Mouse (Mus musculus) gastrocnemius, adult 18-20 months (tissue): ENCODE data around the gene Lhfpl2. TPM values are rescaled to one million over a fixed set of nuclear protein-coding genes. Genes with fewer than 3 reads are reported as not detected.

Experiments used
- DNase-seq: peaks from one replicate; pipeline ENCODE4 v3.0.0; 2021; ENCODE audit warnings: low spot score
- total RNA-seq, 2 experiments: library from RNA; stranded (reverse); gene quantifications; 2 replicates each; pipeline ENCODE4 v1.2.3; 2021

The Lhfpl2 gene
- total RNA-seq, 2 experiments from 2014 or later = 1.5 to 4.6 TPM

DNA sequence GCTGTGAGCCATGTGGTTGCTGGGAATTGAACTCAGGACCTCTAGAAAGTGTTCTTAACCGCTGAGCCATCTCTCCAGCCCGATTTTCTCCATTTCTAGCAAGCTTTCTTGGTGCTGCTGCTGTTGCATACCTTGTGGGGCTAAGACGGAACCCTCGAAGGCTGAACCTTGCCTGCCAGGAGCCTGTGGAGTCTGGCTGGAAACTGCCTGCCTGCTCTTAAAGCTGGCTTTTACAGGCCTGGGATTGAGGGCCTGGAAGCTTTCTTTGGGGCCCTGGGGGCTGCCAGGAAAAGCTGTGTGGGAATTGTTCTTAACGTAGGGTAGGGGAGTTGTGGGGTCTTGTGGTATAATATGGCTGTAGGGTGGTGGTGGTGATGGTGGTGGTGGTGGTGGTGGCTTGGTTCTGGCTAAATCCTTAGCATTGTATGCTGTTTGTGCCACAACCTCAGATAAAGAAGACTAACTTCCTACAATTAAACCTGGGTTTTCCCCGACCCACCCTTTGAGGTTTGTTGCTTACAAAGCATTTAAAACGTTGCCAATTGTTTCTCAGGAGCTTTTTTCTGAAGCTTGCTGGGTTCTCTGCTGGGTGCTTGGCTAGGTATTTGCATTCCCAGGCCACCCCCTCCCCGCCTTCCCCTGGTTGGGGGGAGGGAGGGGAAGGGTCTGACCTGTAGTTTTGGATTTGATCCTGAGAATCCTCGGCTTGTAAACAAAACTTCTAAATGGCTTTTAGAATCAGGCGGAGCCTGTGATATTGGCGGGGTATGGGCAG, 7.9 kb downstream of the Lhfpl2 start:
- no peak for DNase-seq

DNA sequence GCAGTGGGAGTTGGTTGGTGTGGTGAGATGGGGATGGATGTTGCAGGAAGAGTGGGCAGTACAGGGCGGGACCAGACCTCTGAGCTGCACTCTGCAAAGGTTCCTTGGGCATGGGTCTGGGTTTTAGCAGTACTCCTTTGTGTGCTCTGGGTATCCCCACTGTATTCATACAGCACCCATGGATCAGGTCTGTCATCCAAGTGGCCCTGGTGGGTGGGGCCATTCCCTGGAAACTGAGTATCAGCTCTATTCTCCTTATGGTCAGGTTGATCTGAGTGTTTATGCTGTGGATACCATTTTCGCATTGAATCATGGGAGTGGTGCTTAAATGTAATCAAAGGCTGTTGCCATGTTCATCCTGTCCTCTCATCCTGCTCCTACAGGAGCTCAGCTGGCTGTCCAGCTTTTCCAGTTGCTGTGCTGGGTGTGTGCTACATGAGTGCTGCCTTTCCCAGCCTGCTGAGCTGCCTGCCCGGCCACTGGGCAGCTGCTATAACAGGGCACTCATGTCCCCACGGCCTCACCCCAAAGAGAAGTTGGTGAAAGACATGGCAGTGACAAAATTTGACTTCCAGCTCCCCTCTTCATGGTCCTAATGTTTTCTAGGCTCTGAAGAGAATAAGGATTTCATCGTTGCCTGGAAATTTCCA, 9.2 kb downstream of the Lhfpl2 start:
- DNase-seq = no peak

DNA sequence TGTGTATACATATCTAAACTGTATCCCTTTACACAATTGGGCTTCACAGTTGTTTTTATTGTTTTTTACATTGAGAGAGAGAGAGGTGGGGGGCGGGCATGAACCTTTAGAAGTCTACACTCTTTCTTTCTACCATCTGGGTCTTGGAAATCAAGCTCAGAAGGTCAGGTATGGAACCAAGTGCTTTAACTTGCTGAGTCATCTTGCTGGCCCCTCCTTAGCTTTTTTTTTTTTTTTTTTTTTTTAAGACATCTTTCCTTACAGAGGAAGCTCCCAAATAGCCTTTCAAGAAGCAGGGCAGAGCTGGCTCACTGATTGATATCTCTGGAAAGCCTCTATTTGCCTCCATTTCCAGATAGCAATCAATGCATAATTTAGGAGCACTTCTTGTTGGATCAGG, 10.7 kb downstream of the Lhfpl2 start:
- DNase-seq = no peak

DNA sequence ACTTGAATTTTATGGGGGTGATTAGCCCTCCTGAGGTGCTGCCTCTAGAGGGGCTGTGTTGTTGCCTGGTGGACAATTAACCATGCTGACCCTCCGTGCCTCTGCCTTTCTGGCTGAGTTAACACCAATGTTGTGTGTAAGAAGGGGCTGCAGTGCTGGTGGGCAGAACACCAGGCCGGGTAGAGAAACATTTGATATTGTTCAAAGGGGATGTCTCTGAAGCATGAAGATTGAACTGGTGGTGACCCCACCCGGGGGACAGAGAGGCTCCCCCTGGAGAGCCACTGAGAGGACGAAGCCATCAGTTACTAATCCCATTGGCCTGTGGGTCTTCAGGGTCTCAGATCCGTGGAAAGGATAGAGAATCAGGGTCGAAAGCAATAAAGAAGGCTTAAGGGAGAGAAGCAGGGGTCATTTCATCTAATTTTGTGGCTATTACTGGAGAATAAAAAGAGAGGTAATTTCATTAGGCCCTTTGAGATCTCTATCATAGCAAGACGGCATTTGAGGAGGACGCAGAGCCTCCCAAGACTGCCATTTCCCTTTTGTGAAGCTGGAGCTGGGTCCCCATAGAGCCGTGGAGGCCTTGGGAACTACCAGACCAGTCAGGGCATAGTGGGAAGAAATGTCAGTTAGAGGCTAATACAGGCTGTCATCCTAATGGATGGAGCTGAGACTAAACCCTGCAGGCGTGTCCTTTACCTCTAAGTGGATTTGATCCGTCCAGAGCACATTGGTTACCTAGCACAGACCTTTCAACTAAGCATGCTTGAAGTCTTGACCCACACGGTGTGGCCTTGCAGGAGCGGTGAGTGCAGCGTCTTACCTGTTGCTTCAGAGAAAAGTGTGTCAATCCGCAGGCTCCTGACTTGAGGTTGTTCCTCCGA, 12.1 kb downstream of the Lhfpl2 start:
- DNase-seq = no peak

DNA sequence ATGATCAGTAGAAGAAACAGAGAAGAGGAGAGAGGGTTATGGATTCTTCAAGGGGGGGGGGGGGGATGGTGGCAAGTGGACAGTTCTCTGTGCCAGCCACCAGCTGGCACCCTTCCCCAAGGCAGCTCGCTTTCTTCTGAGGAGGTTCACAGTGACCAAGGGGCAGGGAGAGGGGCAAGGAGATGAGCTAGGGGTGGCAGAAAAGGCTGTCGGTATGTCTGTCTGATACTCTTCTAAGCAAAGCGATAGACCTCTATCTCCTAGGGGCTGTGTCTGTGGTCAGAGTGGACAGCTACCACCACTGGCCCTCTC, 12.7 kb downstream of the Lhfpl2 start:
- DNase-seq = no peak

DNA sequence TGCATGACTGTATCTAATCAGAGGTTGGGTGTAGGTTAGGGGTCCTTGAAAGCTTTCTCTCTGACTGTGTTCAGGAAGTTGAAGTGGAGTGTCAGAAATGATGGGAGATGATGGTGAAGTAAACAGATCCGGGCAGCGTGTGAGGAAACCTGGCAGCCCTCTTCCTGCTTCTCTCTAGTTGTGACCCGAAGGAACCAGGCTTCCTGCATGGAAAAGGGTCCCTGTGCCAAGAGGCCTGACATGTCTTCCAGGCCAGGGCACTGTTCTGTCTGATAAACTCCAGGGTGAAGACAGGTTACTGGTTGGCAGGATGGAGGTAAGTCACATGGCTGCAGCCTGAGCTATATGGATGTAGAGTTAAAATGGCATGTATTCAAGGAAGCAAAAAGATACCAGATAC, 13.3 kb downstream of the Lhfpl2 start:
- no peak for DNase-seq

DNA sequence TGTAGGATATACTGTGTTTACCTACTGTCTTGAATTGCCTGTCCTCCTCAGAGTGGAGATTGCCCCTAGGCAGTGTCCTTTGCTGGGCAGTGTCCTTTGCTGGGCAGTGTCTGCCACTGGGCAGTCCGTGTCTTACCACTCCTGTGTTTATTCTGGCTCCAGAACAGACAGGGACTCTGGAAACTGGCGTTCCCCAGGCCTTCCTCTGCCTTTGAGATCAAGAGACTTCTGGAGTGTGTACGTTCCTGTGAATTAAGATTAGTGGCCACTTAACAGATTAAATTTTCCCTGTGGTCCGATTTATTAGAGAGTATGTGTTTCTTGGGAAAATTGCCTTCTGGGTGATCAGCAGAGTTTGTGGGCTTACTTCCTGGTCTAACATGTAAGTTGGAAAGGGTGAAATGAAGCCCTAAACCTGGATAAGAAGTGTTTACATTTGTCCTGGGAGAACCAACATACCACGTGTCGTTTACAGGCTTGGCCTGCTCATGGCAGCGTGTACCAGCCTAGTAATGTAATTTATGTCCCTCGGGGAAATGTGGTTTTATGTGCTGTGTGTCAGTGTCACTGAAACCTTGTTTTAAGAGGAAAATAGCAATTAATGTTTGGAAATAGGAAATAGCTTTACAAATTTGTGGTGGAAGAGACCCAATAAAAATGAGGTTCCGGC, 15.6 kb downstream of the Lhfpl2 start:
- DNase-seq = no peak

DNA sequence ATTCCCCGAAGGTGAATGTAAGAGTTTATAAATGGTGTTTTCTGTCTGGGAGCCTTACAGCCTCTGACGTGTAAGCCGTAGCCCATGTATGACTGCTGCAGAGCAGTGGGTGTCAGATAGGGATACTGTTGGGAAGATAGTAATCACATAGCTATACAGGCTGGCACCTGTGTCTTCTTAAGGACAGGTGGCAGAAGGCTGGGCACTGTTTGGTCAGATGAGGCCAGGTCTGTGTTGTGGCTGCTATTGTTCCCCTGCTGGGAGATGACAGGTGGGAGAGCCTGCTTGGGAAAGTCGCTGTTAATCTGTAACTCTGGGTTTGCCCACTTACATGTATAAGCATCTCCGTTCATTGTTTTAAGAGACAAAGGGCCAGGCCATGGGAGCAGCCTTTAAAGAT, 16.1 kb downstream of the Lhfpl2 start:
- no peak for DNase-seq

DNA sequence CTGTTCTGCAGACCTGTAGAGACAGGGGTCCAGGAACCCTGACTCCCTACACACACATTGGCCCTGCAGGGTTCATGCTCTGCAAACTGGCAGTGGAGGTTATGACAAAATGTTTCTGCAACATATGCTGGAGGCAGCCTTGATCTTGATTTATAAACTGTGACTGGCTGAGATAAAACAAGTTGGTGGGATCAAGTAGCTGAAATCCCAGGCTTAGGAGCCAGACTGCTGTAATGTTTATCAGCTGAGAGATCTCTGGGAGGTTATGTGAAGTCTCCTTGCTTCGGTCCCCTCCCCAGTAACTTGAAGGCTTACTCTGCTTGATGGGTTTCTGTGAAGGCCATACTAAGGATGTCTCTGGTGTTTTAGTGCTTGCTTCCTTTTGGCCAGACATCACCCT, 17.6 kb downstream of the Lhfpl2 start:
- no peak for DNase-seq

DNA sequence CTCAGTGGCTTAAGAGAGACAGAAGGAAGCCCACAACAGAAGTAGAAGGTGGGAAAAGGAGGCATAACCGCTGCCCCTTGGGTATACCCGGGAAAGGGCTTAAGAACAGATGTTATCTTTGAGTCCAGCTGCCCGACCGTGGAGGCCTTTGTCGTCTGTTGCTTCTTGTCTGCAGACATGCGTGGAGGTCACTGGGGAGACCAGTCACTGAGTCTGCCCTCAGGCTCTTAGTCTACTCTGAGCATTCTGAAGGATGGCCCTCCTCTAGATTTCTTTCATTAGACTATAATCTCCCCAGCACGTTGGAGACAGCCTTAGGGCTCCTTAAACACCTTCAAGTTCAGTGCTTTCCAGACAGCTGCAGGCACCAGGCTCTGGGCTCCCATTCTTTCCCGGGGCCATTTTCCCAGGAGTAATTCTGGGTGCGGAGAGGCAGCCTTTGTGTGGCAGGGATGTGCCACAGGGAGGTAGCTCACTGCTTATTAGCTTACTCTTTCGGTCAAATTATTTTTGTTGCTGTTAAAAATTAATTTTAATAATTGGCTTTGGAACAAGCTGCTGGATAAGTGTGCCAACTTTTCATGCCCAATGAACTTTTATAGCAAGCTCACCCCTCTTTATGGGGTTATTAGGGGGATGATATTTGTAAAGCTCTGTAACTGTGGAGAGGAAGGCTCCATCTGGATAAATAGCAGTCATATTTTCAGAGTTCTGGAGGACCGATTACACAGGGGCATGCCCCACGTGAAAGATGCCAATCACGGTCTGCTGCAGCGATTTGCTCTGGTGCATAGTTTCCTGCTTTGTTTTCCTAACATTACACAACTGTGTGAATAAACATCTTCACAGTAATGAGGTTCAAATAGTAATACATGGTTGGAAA, 19.8 kb downstream of the Lhfpl2 start:
- no peak for DNase-seq

DNA sequence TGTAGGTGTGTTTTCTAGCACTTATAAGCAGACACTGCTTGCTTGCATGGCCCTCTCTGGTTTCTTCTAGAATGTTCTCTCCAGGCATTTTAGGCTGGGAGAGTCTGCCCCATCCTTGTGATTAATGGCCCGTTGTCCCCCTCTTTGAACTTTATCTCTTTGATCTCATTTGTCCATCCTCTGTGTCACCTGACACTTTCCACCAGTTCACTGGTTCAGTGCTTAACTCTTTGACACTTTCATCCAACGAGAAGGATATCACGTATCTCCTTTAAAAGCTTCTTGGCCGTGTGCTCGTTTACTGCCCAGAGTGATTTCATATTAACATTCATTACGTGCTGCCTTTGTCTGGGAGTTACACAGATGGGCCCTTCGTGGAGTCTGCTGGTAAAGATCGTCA, 25.6 kb downstream of the Lhfpl2 start:
- no peak for DNase-seq

DNA sequence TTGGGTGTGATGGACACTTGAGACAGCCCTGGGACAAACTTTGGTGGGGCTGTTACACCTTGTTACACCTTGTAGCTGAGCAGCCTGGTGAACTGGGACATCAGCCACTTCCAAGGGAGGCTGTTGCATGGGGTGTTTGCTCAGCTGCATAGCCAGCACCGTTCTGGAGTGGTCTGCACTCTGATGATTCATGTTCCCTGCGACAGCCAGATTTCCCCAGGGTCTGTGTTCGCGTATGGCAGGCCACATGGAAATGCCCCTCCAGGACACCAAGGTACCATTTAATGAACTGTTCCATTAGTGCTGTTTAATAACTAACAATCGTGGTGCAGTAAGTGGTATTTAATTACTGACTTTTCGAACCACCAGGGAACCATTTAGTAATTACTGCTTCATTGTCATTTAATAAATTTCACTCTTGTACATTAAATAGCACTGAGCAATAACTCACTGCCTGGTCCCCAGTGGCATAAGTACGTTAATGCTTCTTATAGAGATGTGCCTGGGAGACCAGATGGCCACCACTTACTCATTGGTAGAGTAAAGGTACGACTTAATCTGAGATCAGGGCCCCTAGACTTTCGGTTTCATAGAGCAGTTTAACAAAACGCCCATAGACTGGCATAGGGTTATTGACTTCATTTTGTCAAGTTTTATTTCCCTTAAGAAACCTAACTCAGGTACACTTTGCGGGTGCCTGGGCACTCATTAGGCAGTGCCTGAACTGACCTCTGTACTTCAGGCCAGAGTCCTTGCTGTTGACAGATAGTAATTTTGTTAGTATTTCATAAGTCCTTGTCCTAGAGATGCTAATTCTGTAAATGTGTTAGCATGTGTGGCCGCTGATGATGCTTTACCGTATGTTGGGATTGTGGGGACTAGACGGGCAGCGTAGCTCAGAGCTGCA, 26.9 kb downstream of the Lhfpl2 start:
- no peak for DNase-seq

DNA sequence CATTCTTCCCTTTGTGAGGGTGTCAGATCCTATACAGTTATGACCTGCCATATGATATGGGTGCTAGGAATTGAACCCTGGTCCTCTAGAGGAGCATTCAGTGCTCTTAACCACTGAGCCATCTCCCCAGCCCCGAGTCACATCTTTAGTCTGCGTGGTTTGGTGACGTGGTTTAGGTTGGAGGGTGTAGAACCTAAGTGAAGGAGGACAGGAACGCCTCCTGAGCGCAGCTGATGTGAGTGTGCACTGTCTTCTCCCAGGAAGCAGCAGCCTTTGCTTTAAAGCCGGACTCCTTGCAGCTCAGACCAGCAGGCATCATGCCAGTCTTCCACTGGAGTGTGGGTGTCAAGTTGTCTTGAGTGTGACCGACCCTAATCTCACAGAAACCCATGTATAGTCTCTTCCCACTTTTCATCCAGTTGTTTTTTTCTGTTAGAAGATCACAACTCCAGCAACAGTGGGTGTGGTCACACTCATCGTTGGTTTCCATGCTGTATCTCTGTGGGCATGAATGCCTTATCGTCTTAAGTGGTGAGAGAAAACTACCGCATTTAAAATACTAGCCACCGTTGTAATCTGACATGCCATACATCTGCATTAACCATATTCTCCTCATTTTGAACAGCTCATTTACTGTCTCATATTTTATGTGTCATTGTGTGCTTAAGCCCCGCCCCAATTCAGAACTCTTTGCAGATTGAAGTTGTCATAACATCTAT, 28.7 kb downstream of the Lhfpl2 start:
- no peak for DNase-seq

DNA sequence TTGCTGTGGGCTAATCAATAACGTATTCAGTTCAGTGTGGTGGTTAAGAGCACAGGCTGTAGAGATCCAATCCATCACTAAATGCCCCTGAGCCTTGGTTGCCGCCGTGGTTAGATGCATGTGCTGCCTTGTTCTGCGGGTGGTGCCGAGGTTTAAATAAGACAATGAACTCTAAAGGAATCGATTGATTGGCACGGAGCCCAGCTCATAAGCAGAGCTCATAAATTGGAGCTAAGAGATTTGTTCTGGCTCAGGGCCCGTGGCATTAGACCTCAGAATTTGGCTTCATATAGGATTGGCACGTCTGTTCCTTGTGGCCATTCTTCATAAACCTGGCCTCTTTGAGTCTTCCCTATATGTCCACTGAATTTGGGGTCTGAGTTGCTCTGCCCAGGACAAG, 29.5 kb downstream of the Lhfpl2 start:
- no peak for DNase-seq

DNA sequence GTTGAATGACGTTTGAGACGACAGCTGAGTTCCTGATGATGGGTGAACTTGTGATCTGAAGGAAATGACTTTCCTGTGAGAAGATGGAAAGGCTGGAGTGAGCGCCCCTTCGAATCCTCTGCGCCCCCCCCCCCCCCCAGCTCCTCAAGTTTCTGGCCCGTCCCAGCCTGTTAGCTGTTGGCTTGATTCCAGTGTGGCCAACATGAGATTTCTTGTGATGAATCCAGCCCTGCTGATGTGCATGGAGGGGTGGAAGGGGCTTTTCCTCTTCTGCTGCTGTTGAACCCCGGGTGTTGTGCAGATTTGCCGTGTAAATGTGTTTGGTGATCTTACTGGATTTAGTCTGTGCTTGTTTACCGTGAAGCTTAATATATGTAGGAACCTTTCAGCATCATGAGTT, 31.2 kb downstream of the Lhfpl2 start:
- no peak for DNase-seq

DNA sequence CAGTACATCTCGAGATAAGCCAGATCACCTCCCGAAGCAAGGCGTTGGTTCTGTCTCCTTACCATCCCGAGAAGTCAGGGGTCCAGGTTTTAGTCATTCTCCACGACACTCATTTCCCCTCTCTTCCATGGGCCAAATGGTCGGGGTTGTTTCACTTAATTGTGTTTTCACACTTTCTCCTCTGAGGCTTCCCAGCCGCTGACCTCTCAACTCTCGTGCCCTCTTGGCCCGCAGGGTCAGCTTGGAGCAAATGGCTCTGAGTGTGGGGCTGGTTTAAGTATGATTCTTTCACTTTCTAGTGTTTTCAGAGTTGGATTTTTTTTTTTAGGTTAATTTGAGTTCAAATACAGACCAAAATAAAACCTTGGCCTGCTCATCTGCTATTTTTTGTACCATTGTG, 31.7 kb downstream of the Lhfpl2 start:
- no peak for DNase-seq

DNA sequence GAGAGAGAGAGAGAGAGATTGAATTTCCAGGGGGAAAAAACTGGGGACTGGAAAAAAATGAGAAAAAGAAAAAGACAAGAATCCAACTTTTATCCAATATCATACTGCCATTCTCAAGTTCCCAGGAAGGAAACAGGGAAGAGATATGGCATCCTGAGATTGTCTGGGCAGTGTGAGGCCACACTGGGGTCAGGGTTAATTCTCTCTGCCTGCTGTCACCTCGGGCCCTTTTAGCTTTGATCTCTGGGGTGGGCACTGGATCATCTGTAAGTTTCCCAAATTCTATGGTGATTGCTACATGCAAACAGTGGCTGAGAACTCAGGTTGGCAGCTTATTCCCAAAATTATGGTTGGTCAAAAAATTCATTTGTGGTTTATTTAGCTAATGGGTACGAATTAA, 33.8 kb downstream of the Lhfpl2 start:
- DNase-seq = no peak

DNA sequence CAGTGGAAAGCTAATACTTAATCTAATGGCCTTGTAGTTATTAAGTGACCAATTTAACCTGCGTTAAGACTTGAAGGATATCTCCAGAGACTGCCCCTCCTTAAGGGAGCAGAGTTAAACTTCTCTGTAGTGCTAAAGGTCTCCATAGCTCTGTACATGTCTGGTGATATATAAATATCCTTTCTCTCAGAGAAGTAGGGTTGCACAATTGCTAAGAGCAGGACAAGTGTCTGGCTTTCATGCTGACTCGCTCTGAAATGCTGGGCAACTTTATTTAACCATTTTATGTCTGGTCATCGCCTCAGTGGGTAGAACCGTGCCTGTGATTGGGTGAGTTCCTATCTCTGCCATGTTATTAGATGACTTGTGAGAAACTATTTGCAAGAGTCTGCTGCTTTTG, 36.6 kb downstream of the Lhfpl2 start:
- DNase-seq = no peak

DNA sequence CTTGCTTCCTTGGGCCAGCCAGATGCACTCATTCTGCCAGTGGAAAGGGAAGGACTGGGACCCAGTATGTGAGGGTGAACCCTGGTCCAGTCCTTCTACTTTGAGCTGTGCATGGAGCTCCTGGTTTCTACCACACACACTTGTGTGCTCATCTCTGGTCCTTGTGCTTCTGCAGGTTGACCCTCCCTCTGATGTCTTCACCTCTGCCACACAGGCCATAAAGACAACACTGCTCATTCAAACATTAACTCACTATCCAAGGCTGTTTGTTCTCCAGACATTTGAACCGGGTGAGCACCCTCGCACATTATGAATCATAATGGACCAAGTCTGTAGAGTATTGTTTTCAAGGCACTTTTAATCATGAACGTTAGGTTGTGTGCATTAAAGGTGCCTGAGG, 37.0 kb downstream of the Lhfpl2 start:
- no peak for DNase-seq
